Mouse (Mus musculus): Measurements from ENCODE around the gene Gm7137.
"Not testable (repeated sequence)": the region's sequence is repeated elsewhere in the genome, so short reads cannot be mapped to it uniquely, and the experiment has no call there.

- not testable (repeated sequence) for TF ChIP-seq POLR2A (IDR thresholded peaks at IDR 0.05; ENCODE audit: low read depth, low read length); CTCF (IDR thresholded peaks at IDR 0.05; ENCODE audit: borderline replicate concordance, insufficient read depth, low read length)
These were observed 5.6 kb downstream of the Gm7137 start, which contains the start of gene Gm3250 for GRCm38 (mm10) chr10:77782442-77782841.
